Mouse (Mus musculus) embryonic fibroblast, embryonic 13.5 days (primary cell): ENCODE data around the gene Prpf39. TPM values are rescaled to one million over a fixed set of nuclear protein-coding genes. Genes with fewer than 3 reads are reported as not detected.

Experiments
- H3K27ac ChIP-seq: 2 replicates; pipeline ENCODE4 v1.5.1; 2012; ENCODE audit warnings: low read length, control low read depth, inconsistent platforms; ENCODE audit not compliant: insufficient read depth
- H3K4me1 ChIP-seq: 2 replicates; pipeline ENCODE4 v1.6.1; 2011; ENCODE audit warnings: low read length; ENCODE audit not compliant: control insufficient read depth, insufficient read depth
- H3K4me3 ChIP-seq: 2 replicates; pipeline ENCODE4 v1.5.1; 2011; ENCODE audit warnings: mild to moderate bottlenecking, control low read depth, low read length; ENCODE audit not compliant: insufficient read depth
- CTCF ChIP-seq: IDR thresholded peaks from 2 replicates; pipeline ENCODE4 v1.5.1; 2011; ENCODE audit warnings: mild to moderate bottlenecking, control low read depth, low read length, moderate library complexity, borderline replicate concordance; ENCODE audit not compliant: insufficient read depth
- POLR2A ChIP-seq: IDR thresholded peaks from 2 replicates; pipeline ENCODE4 v1.6.1; 2011; ENCODE audit warnings: low read depth, mild to moderate bottlenecking, control low read depth, low read length, moderate library complexity
- polyA plus RNA-seq: library from polyadenylated mRNA; stranded (reverse); fragments of >200 nt; gene quantifications from 2 replicates; pipeline ENCODE4 v1.2.4, GENCODE M21; 2011; ENCODE audit warnings: low read depth; ENCODE audit not compliant: missing spikeins, insufficient read length

The Prpf39 gene
- polyA plus RNA-seq, 1 experiment = 61.0 TPM

GRCm38 (mm10) chr12:65112811-65113210, 76.7 kb downstream of the Prpf39 start:
- H3K4me1 ChIP-seq = no peaks in the 10 kb centered on the region
- no peak overlapping the region for H3K4me3 ChIP-seq
- no peak for TF ChIP-seq CTCF
- no peak for TF ChIP-seq POLR2A
- H3K27ac ChIP-seq = no peak overlapping the region

Other genes with a start within 250 kb of the Prpf39 start
- 4.8 and 5.6 TPM in 2 replicates for gene Gm527, start 118.4 kb upstream of the Prpf39 start, polyA plus RNA-seq
- gene Klhl28, start 70.8 kb upstream of the Prpf39 start, polyA plus RNA-seq = 13.0 and 14.2 TPM in 2 replicates
- 25.6 and 26.2 TPM in 2 replicates for gene Togaram1, start 70.5 kb upstream of the Prpf39 start, polyA plus RNA-seq
- 181 and 187 TPM in 2 replicates for gene Fkbp3, start 37.7 kb downstream of the Prpf39 start, polyA plus RNA-seq
- gene Fancm, start 39.3 kb downstream of the Prpf39 start, polyA plus RNA-seq = 9.2 and 12.7 TPM in 2 replicates
- 14.1 and 18.1 TPM in 2 replicates for gene Mis18bp1, start 136.3 kb downstream of the Prpf39 start, polyA plus RNA-seq
- gene Wdr20rt, start 189.2 kb downstream of the Prpf39 start, polyA plus RNA-seq = 0.32 TPM in 1 of 2 replicates, not detected in the other